Mouse (Mus musculus) heart, postnatal 0 days (tissue): ENCODE data around the gene Flot1. TPM values are rescaled to one million over a fixed set of nuclear protein-coding genes. Genes with fewer than 3 reads are reported as not detected.

Experiments
- ATAC-seq: fragments of 200-750 bp; cut with Nextera tagmentation; 2 replicates; pipeline ENCODE4 v1.8.0; 2017; ENCODE audit warnings: low read depth, moderate number of reproducible peaks, moderate library complexity; ENCODE audit not compliant: insufficient read depth
- DNase-seq: peaks from one replicate; pipeline ENCODE4 v3.0.0-alpha.2; 2016; ENCODE audit warnings: low spot score
- H3K27ac ChIP-seq: fragments of 300-500 bp; sonication (generic); 2 replicates; pipeline ENCODE4 v1.5.1; 2014; ENCODE audit warnings: low read depth, mild to moderate bottlenecking
- H3K27me3 ChIP-seq: fragments of 300-500 bp; sonication (generic); 2 replicates; pipeline ENCODE4 v1.6.1; 2014; ENCODE audit warnings: low read length, mixed read lengths; ENCODE audit not compliant: control insufficient read depth, insufficient read depth
- H3K36me3 ChIP-seq: fragments of 300-500 bp; sonication (generic); replicated peaks from 2 replicates; pipeline ENCODE4 v1.6.1; 2014; ENCODE audit warnings: low read length, mixed read lengths; ENCODE audit not compliant: control insufficient read depth, insufficient read depth
- H3K4me1 ChIP-seq: fragments of 300-500 bp; sonication (generic); 2 replicates; pipeline ENCODE4 v1.6.1; 2014; ENCODE audit warnings: antibody characterized with exemption; ENCODE audit not compliant: control insufficient read depth, insufficient read depth
- H3K4me2 ChIP-seq: fragments of 300-500 bp; sonication (generic); 2 replicates; pipeline ENCODE4 v1.6.1; 2014; ENCODE audit warnings: low read depth, mild to moderate bottlenecking, low read length, moderate library complexity
- H3K4me3 ChIP-seq: fragments of 300-500 bp; sonication (generic); 2 replicates; pipeline ENCODE4 v1.5.1; 2014; ENCODE audit warnings: low read depth, low read length
- H3K9ac ChIP-seq: fragments of 300-500 bp; sonication (generic); replicated peaks from 2 replicates; pipeline ENCODE4 v1.6.1; 2014; ENCODE audit warnings: low read depth, low read length, mixed read lengths
- H3K9me3 ChIP-seq: fragments of 300-500 bp; sonication (generic); replicated peaks from 2 replicates; pipeline ENCODE4 v1.6.1; 2016; ENCODE audit warnings: low read length; ENCODE audit not compliant: control insufficient read depth
- CTCF ChIP-seq: IDR thresholded peaks from 2 replicates; pipeline ENCODE4 v1.5.1; 2016; ENCODE audit warnings: antibody characterized with exemption, control low read depth, low read depth
- EP300 ChIP-seq: IDR thresholded peaks from 2 replicates; pipeline ENCODE4 v1.6.1; 2016; ENCODE audit warnings: antibody characterized with exemption, low read depth
- WGBS: fragments of 180-500 bp; shearing (Covaris S2); extraction: QIAGEN DNeasy Blood & Tissue Kit; methylation state at CpG from one replicate; pipeline ENCODE4 v1.1.7; 2014; 5-methylcytosine and 5-hydroxymethylcytosine counted together
- polyA plus RNA-seq: library from polyadenylated mRNA; unstranded; fragments of >200 nt; fragmentation: Nextera tagmentation; extraction: Ambion mirVana; gene quantifications from 2 replicates; pipeline ENCODE4 v1.2.1, GENCODE M21; 2015
- total RNA-seq: library from RNA; depleted of rRNA; stranded (reverse); fragments of >200 nt; gene quantifications from 2 replicates; pipeline ENCODE4 v1.2.3, GENCODE M21; 2014; ENCODE audit warnings: low replicate concordance

The Flot1 gene
- total and polyA plus RNA-seq, 2 experiments from 2014 or later = 132 to 163 TPM

DNA sequence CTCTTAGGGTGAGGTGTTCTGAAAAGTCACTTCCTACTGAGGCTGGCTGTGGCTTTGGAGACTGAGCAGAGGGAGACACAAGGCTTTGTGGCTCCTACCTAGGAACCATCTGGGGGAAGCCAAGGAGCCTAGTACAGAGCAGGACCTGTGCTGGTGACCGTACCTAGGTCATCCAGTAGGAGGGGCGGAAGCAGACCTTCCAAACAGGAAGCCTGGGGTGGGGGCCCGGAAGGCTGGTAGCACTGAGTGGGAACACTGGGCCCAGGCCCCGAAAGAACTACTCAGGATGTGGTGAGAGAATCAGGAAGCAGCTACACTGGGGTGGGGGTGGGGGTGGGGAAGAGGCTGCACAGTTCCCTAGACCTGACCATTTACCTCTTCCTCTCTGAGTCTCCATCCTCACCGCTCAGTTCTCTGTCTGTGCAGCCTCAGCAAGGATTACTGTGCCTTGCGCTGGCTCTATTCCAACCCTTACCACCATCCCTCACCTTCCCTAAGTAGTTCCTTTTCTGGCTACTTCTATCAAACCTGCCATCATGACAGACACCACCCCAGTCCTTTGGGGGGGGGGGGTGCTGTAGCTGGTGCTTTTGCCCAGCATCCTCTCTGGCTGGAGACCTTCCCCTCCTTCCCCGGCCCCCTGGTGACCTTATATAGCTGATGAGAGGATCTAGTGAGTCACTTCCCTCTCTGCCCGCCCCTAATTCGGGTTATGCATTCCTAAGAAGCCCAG, 47.3 kb downstream of the Flot1 start:
- H3K4me2 ChIP-seq = peak overlapping the region; percentile 86
- ATAC-seq (peak; percentile 40), DNase-seq (peak; percentile 65)
- H3K4me1 ChIP-seq = peaks cover 14% of the 10 kb centered on the region
- H3K9me3 ChIP-seq = no peaks in the 10 kb centered on the region
- peak overlapping the region; percentile 96 for H3K27ac ChIP-seq
- peak overlapping the region; percentile 66 for H3K4me3 ChIP-seq
- H3K36me3 ChIP-seq = peaks cover 18% of the 10 kb centered on the region
- H3K9ac ChIP-seq = peak overlapping the region; percentile 77; the same call in 1 of the 2 replicates
- TF ChIP-seq CTCF = no peak
- no peak for TF ChIP-seq EP300
- 31% methylated on average over 9 of the region's 9 CpGs for WGBS
- H3K27me3 ChIP-seq = no peaks in the 10 kb centered on the region

DNA sequence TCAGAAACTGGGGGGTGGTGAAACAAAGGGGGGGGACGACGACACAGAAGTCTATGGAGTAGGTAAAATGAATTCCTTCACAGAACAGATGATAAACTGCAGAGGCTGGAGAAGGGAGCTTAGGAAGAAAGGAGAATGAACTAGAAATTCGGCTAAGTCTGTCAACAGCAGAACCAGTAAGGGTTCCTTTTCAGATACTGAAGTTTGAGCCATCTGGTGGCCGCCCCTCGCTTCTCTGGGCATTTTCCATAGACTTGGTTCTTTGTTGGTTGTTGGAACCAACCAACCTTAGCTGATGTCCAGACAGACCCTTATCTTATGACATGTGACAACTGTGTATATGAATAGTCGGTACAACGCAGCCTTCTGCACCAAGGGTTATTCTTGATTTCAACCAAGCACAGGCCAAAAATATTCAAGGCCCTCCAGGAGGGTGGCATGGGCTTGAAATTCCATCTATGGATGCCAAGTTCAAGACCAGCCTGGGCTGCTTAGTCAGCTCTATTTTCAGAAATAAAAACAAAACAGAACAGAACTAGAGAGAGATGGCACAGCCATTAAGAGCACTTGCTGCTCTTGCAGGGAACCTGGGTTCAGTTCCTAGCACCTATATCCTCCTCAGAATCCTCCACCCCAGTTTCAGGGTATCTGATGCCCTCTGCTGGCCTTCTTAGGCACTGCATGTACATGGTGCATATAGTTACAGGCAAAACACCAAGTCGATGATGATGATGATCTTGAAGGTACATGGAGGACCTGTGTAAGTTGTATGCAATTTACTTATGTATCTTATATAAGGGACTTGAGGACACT, 48.1 kb downstream of the Flot1 start:
- Histone ChIP-seq H3K4me2 (peak overlapping the region; percentile 86), H3K9me3 (no peaks in the 10 kb centered on the region), H3K4me1 (peaks cover 14% of the 10 kb centered on the region), H3K27me3 (no peaks in the 10 kb centered on the region), H3K36me3 (peaks cover 24% of the 10 kb centered on the region), H3K4me3 (peak overlapping the region; percentile 66), H3K9ac (peak overlapping the region; percentile 77; the same call in 1 of the 2 replicates), H3K27ac (peak overlapping the region; percentile 96)
- ATAC-seq = no peak
- WGBS = 44% methylated on average over 8 of the region's 8 CpGs
- TF ChIP-seq EP300 (no peak), CTCF (peak; percentile 57)
- DNase-seq = no peak

DNA sequence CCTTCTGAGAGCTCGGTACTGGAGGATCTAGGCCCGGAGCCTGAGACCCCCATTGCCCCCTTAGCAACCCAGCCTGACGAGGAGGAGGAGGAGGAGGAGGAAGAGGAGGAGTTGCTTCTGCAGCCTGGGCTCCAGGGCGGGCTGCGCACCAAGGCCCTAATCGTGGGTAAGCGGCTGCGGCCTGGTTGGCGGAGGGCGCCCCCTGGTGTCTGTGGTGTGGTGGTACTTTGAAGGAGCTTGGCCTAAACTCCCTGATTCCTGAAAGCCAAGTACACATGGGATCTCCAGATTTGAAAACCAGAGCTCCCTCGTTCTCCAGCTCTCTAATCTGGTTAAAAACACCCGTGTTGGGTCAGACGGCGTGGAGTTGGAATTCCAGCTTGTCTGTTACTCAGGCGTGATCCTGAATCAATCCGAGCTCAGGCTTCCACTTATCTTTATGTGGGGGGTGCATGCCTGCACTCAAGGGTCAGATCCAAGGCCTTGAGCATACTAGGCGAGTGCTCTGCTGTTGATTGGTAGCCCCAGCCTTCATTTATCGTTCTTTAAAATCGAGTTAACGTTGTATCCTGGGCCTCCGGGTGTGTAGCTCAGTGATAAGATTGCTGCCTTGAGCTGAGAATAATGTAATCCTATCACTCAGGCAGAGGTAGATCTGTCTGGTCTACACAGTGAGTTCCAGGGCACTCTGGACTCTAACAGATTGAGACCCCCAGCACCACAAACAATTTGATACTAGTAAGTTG, 50.9 kb downstream of the Flot1 start:
- Histone ChIP-seq H3K27ac (peak overlapping the region; percentile 39; the same call in 1 of the 2 replicates), H3K4me2 (peak overlapping the region; percentile 26), H3K36me3 (peaks cover 27% of the 10 kb centered on the region), H3K9ac (no peak overlapping the region), H3K4me1 (peaks cover 14% of the 10 kb centered on the region), H3K4me3 (no peak overlapping the region), H3K27me3 (no peaks in the 10 kb centered on the region), H3K9me3 (no peaks in the 10 kb centered on the region)
- 0 out of 2 replicates have a peak, but pooled peaks have one; percentile 45 for ATAC-seq
- DNase-seq = peak; percentile 84
- TF ChIP-seq CTCF (peak; percentile 94), EP300 (no peak)
- WGBS = 21% methylated on average over 21 of the region's 21 CpGs

DNA sequence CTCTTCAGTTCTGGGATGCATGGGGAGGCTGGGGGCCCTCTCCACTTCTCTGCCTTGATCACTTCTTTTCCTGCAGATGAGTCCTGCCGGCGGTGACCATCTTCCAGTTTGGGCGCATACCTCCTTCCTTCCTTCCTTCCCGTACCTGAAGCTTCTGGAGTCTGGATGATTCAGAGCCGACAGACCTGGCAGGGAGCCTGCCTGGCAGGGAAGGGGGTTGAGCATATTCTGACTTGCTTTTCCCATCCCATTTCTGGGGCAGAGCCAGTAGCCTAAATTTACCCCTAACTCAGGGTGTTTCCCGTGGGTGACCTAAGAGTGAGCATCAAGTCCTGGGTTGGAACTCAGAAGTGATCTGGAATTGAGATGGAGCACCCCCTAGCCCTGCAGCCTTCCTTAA, 51.7 kb downstream of the Flot1 start:
- TF ChIP-seq CTCF (no peak), EP300 (no peak)
- 53% methylated on average over 6 of the region's 6 CpGs for WGBS
- DNase-seq (no peak), ATAC-seq (no peak)
- no peaks in the 10 kb centered on the region for H3K9me3 ChIP-seq
- no peak overlapping the region for H3K4me2 ChIP-seq
- H3K27me3 ChIP-seq = no peaks in the 10 kb centered on the region
- peaks cover 8% of the 10 kb centered on the region; the same call in 1 of the 2 replicates for H3K4me1 ChIP-seq
- no peak overlapping the region for H3K27ac ChIP-seq
- H3K4me3 ChIP-seq = no peak overlapping the region
- no peak overlapping the region for H3K9ac ChIP-seq
- H3K36me3 ChIP-seq = peaks cover 27% of the 10 kb centered on the region
